ENCODE assay signal across 11 mouse cellular contexts in the genomic region with DNA sequence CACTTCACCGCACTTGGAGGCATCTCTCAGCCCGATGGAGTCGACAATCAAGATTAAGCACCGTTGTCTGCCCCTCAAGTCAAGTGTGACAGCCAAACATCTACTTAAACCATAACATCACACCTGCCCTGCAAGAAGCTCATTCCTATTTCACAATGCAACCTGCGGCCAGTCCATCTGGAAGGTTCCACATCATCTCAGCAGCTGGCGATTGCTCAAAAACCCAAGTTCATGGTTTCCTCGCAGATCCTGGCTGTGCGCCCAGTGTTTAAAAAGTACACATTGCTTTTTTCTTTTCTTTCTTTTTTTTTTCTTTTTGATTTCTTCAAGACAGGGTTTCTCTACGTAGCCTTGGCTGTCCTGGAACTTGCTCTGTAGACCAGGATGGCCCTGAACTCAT. TPM values are rescaled to one million over a fixed set of nuclear protein-coding genes. Genes with fewer than 3 reads are reported as not detected.
DNase-seq lines count a peak whose midpoint lies in the region; ATAC-seq and TF ChIP-seq lines count a peak whose summit lies in the region.
"Had no signal": no experiment of that assay in that cellular context is flagged by ENCODE, and none has a peak within 500 bp of the region (broad histone marks: within the 10 kb centered on the region; RNA-seq: fewer than 3 reads in every experiment).

No protein-coding gene starts in this region.

- no peak overlapping the region for H3K9ac ChIP-seq in lung, postnatal 0 days (replicated peaks; ENCODE audit: low read depth)
- H3K9ac ChIP-seq: heart, embryonic 15.5 days; intestine, embryonic 15.5 days had no signal

- no peaks in the 10 kb centered on the region for H3K4me1 ChIP-seq in lung, postnatal 0 days (ENCODE audit: insufficient read depth, low read depth, low read length)
- H3K4me1 ChIP-seq in heart, embryonic 10.5 days: peaks cover 6% of the 10 kb centered on the region; the same call in 1 of the 2 replicates

- H3K9me3 ChIP-seq in lung, postnatal 0 days (ENCODE audit: low read length): no peaks in the 10 kb centered on the region
- H3K9me3 ChIP-seq in heart, embryonic 10.5 days: no peaks in the 10 kb centered on the region
- H3K9me3 ChIP-seq: heart, embryonic 15.5 days; intestine, embryonic 15.5 days had no signal

- H3K36me3 ChIP-seq in lung, postnatal 0 days (ENCODE audit: insufficient read depth, low read length): no peaks in the 10 kb centered on the region
- no peaks in the 10 kb centered on the region for H3K36me3 ChIP-seq in heart, embryonic 10.5 days
- H3K36me3 ChIP-seq: heart, embryonic 15.5 days; intestine, embryonic 15.5 days had no signal

- H3K4me3 ChIP-seq in lung, postnatal 0 days (ENCODE audit: low read depth, low read length): no peak overlapping the region
- H3K4me3 ChIP-seq in heart, embryonic 10.5 days: no peak overlapping the region
- H3K4me3 ChIP-seq: heart, embryonic 15.5 days; intestine, embryonic 15.5 days had no signal

- no peak overlapping the region for H3K27ac ChIP-seq in lung, postnatal 0 days (ENCODE audit: low read length)
- H3K27ac ChIP-seq in heart, embryonic 10.5 days: no peak overlapping the region
- H3K27ac ChIP-seq: heart, embryonic 15.5 days; intestine, embryonic 15.5 days; macrophage had no signal

- H3K4me2 ChIP-seq in lung, postnatal 0 days (replicated peaks; ENCODE audit: low read depth, low read length): no peak overlapping the region
- H3K4me2 ChIP-seq: heart, embryonic 15.5 days; intestine, embryonic 15.5 days had no signal

- ATAC-seq in granulocyte monocyte progenitor cell, adult 5-6 weeks (replicated peaks; ENCODE audit: poor library complexity, severe bottlenecking): peak; percentile 78
- 0 out of 2 replicates have a peak, but pooled peaks have one; percentile 30 for ATAC-seq in lung, postnatal 0 days
- ATAC-seq: intestine, embryonic 15.5 days had no signal

- TF ChIP-seq CTCF in lung, postnatal 0 days (IDR thresholded peaks at IDR 0.05): no peak

- DNase-seq in urinary bladder, postnatal 14 days (ENCODE audit: low spot score): peak; percentile 56
- no peak for DNase-seq in urinary bladder, postnatal 10 days (ENCODE audit: low spot score)
- peak; percentile 87 for DNase-seq in lung, postnatal 0 days (ENCODE audit: low spot score)
- DNase-seq in cerebellum, adult 8-10 months: no peak
- no peak for DNase-seq in heart, embryonic 10.5 days (ENCODE audit: low spot score)
- DNase-seq in left cerebral cortex, adult 11 months (ENCODE audit: low spot score): no peak
- DNase-seq: retina, postnatal 1 day had no signal

- no peaks in the 10 kb centered on the region for H3K27me3 ChIP-seq in lung, postnatal 0 days (replicated peaks; ENCODE audit: insufficient read depth, low read length)
- peaks cover 9% of the 10 kb centered on the region; the same call in 1 of the 2 replicates for H3K27me3 ChIP-seq in heart, embryonic 10.5 days (ENCODE audit: insufficient read depth, poor library complexity, severe bottlenecking)
- H3K27me3 ChIP-seq: heart, embryonic 15.5 days; intestine, embryonic 15.5 days had no signal

- WGBS in lung, postnatal 0 days: 30% methylated on average over 9 of the region's 9 CpGs
- 81% methylated on average over 9 of the region's 9 CpGs for WGBS in heart, embryonic 10.5 days

- peak; percentile 39; the same call in 1 of the 2 replicates for TF ChIP-seq EP300 in lung, postnatal 0 days (IDR thresholded peaks at IDR 0.05)

RNA-seq across cellular contexts. Expression of a gene that starts 28.7 kb away (rescaled TPM):
- total RNA-seq in granulocyte monocyte progenitor cell, adult 5-6 weeks (2014; fragmentation: Nextera tagmentation): 4,580 and 4,737 TPM in 2 replicates
- total RNA-seq in granulocyte monocyte progenitor cell, adult 5-6 weeks (2017): 844 and 942 TPM in 2 replicates
- polyA plus RNA-seq in lung, postnatal 0 days (2015; fragmentation: Nextera tagmentation; extraction: Ambion mirVana): 1,257 and 1,264 TPM in 2 replicates
- 737 and 812 TPM in 2 replicates for polyA plus RNA-seq in heart, embryonic 10.5 days (2016; fragmentation: Nextera tagmentation; extraction: Ambion mirVana)

Comparison
In these comparisons a context has a peak if more than half of its experiments do, and no peak if none do; other contexts are left out.
1. DNase-seq: peak in urinary bladder, postnatal 14 days (single experiment) and lung, postnatal 0 days (single experiment); none in urinary bladder, postnatal 10 days (single experiment), cerebellum, adult 8-10 months (single experiment), heart, embryonic 10.5 days (single experiment) and left cerebral cortex, adult 11 months (single experiment).